Mouse (Mus musculus): Measurements from ENCODE around the gene Apoc2.

Apoc2 gene

GRCm38 (mm10) chr7:19628536-19629360 lies 49.0 kb downstream of the Apoc2 start:
- DNase-seq (ENCODE audit: inconsistent ontology term), result peak; percentile 99

GRCm38 (mm10) chr7:19628192-19628535 lies 49.6 kb downstream of the Apoc2 start:
- no peak for DNase-seq (ENCODE audit: inconsistent ontology term)

DNA sequence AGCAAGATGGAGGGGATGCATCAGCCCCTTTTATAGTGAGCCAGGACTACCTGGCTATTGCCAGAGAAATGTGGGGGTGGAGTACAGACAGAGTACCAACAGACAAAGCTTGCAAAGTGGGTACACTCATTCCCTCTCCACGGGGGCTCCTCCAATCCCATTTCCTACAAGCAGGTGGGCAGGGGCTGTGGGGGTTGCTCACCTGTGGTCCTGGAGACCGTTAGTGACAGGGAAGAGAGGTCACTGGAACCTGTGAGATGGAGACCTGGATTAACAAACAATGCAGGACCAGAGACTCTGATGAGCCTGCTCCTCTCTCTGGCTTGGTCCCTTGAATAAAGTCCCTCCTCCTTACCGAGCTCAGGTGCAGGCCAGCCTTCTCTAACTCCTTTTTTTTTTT lies 50.0 kb downstream of the Apoc2 start:
- no peak for DNase-seq (ENCODE audit: inconsistent ontology term)

DNA sequence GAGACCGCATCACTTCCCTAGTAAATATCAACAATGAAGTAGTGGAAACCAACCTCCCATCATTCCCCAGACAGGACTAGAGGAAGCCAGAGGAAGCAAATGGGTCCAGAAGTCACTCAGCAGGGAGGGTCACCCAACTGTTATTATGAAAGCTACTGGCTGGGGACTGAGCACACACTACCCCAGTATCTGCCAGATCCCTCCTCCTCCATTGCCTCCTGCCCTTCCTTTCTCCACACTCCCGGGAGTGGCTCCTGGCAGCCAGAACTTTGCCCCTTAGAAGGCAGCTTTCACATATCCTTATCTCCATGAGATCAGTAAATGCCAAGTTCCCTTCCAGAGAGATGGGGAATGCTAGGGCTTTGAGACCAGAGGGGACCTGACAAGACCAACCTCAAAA lies 54.3 kb downstream of the Apoc2 start:
- DNase-seq (ENCODE audit: inconsistent ontology term), result no peak

DNA sequence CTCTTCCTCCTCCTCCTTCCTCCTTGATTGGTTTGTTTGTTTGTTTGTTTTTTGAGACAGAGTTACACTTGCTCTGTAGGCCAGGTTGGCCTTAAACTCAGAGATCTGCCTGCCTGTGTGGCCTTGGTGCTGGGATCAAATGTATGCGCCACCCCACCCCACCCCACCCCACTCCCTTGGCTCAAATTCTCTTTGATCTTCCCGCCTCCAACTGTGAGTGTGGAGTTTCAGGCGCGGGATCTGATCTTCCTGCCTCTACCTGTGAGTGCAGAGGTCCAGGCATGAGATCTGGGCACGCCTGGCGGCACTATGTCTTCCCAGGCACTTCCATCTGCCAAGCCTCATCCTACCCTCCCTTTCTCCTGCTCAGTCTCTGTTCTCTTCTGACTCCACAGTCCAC lies 55.5 kb downstream of the Apoc2 start:
- no peak for DNase-seq (ENCODE audit: inconsistent ontology term)

Data from Muller cell, postnatal 12 days (primary cell).